Mouse (Mus musculus) retina, postnatal 7 days (tissue): ENCODE measurements around the gene Bicd1.

ENCODE experiments used
- DNase-seq: peaks from one replicate; pipeline ENCODE4 v3.0.0-alpha.2; 2012; ENCODE audit warnings: low read depth, low spot score

The Bicd1 gene

DNA sequence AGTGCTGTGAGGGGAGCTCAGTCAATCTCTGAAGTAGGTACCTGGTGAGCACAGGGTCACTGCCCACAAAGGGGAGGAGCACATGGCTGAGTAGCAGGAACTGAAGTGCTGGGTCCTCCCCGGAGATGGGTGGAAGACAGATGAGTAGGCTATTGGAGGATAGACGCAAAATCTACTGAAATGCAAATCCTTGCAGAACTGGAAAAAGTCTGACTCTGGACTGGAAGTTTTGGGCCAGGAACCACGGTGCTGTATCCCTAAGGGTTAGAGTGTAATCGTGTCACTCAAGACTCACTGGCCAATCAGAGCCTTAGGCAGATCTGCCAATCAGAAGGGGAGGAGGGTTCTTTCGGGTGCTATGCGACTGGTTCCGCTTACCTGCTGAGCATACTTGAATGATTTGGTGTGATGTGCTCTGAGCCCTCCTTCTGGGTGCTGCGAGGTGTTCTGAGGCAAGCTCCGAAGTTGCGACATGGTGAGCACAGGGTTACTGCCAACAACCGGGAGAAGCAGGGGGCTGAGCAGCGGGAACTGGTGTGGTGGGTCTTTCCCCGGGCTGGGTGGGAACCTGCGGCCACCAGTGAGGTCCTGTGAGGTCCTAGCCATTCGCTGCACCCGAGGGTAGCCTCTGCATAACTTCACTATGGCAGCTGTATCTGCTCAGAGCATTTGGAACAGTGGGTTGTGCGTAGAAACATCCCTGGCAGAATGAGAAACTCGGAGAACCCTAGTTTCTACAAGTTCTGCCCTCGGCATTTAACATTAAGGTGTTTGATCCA is 157.2 kb downstream of the Bicd1 start:
- DNase-seq, result peak; percentile 32

DNA sequence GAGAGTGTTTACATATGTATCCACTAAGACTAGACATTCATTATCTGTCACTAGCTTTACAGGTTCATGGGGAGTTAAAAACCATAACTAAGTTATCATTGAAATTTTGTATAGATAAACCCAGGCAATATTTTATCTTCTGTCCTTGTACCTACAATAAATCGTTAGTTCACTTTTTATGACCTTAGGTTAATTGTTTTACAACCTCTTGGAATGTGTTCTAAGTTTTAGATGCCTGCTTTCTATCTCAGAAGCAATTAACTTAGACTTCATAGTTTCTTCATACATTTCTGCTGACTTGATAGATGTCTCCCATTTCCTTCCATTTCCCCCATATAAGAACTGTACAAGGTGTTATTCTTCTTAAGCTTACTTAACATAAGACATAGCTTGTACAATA is 158.5 kb downstream of the Bicd1 start:
- no peak for DNase-seq

DNA sequence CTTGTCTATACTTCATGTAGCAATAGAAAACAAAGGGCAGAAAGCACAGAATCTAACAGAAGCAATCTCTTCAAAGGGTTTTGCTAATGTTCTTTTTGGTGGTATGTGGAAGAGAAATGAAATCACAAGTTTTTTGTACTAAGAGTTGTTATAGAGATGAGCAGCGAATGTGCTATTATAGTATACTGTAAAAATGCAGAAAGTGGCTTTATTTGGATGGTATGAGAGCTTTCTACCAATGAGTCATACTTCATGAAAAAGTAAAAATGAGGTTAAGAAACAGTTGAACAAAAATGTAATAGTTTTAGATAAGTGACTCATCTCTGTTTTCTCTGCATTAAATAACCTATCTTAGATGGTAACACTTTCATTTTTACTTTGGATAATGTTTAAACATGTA is 165.6 kb downstream of the Bicd1 start:
- no peak for DNase-seq

GRCm38 (mm10) chr6:149580053-149580452 is 171.4 kb downstream of the Bicd1 start:
- DNase-seq, result no peak

- DNase-seq, result no peak
These were observed 177.2 kb downstream of the Bicd1 start for GRCm38 (mm10) chr6:149585708-149586504.
